8 mouse cellular contexts compared by ENCODE assay signal in genomic region chr1:88559258-88559657, GRCm38 (mm10). TPM values are rescaled to one million over a fixed set of nuclear protein-coding genes. Genes with fewer than 3 reads are reported as not detected.
A peak's percentile ranks its signal among the peaks of the same experiment; 100 is the strongest.
DNase-seq lines count a peak whose midpoint lies in the region; ATAC-seq lines count a peak whose summit lies in the region.

No protein-coding gene starts in this region.

- 14% methylated on average over 7 of the region's 7 CpGs for WGBS in heart, embryonic 16.5 days
- WGBS in embryonic facial prominence, embryonic 11.5 days = 22% methylated on average over 7 of the region's 7 CpGs
- 15% methylated on average over 7 of the region's 7 CpGs for WGBS in midbrain, embryonic 15.5 days

- H3K4me3 ChIP-seq in heart, embryonic 16.5 days (ENCODE audit: low read length) = no peak overlapping the region
- H3K4me3 ChIP-seq in embryonic facial prominence, embryonic 11.5 days (ENCODE audit: low read depth, low read length) = no peak overlapping the region
- H3K4me3 ChIP-seq in midbrain, embryonic 15.5 days = no peak overlapping the region

- no peaks in the 10 kb centered on the region for H3K27me3 ChIP-seq in heart, embryonic 16.5 days (ENCODE audit: control insufficient read depth, insufficient read depth, low read length)
- H3K27me3 ChIP-seq in embryonic facial prominence, embryonic 11.5 days (ENCODE audit: control insufficient read depth, insufficient read depth, low read length) = no peaks in the 10 kb centered on the region
- H3K27me3 ChIP-seq in midbrain, embryonic 15.5 days (replicated peaks) = no peaks in the 10 kb centered on the region

- H3K27ac ChIP-seq in heart, embryonic 16.5 days (ENCODE audit: low read length) = no peak overlapping the region
- H3K27ac ChIP-seq in embryonic facial prominence, embryonic 11.5 days (replicated peaks; ENCODE audit: low read depth, low read length) = no peak overlapping the region
- H3K27ac ChIP-seq in midbrain, embryonic 15.5 days = no peak overlapping the region

- no peaks in the 10 kb centered on the region for H3K36me3 ChIP-seq in heart, embryonic 16.5 days (ENCODE audit: control insufficient read depth, insufficient read depth)
- no peaks in the 10 kb centered on the region for H3K36me3 ChIP-seq in embryonic facial prominence, embryonic 11.5 days (replicated peaks; ENCODE audit: control insufficient read depth, insufficient read depth, low read depth, low read length)
- no peaks in the 10 kb centered on the region for H3K36me3 ChIP-seq in midbrain, embryonic 15.5 days (replicated peaks)

- no peak overlapping the region for H3K9ac ChIP-seq in heart, embryonic 16.5 days (ENCODE audit: low read length)
- H3K9ac ChIP-seq in embryonic facial prominence, embryonic 11.5 days (replicated peaks; ENCODE audit: low read length) = no peak overlapping the region
- H3K9ac ChIP-seq in midbrain, embryonic 15.5 days = no peak overlapping the region

- H3K9me3 ChIP-seq in heart, embryonic 16.5 days (replicated peaks; ENCODE audit: control insufficient read depth, low read length) = 0 out of 2 replicates have a peak, but pooled peaks cover 6% of the 10 kb centered on the region
- H3K9me3 ChIP-seq in embryonic facial prominence, embryonic 11.5 days (replicated peaks; ENCODE audit: control insufficient read depth, low read length) = no peaks in the 10 kb centered on the region
- H3K9me3 ChIP-seq in midbrain, embryonic 15.5 days = no peaks in the 10 kb centered on the region

- no peak for ATAC-seq in heart, embryonic 16.5 days (replicated peaks; ENCODE audit: extremely low read depth, insufficient read depth, low FRiP score)
- ATAC-seq in embryonic facial prominence, embryonic 11.5 days (replicated peaks; ENCODE audit: insufficient number of reproducible peaks, low FRiP score, low TSS enrichment, low read depth) = no peak
- peak; percentile 62; the same call in 1 of the 2 replicates for ATAC-seq in midbrain, embryonic 15.5 days (replicated peaks)

- H3K4me2 ChIP-seq in heart, embryonic 16.5 days (ENCODE audit: low read depth, low read length) = peak overlapping the region; percentile 17; the same call in 1 of the 2 replicates
- H3K4me2 ChIP-seq in embryonic facial prominence, embryonic 11.5 days (ENCODE audit: low read depth, low read length) = no peak overlapping the region
- no peak overlapping the region for H3K4me2 ChIP-seq in midbrain, embryonic 15.5 days

- H3K4me1 ChIP-seq in heart, embryonic 16.5 days (ENCODE audit: control insufficient read depth, insufficient read depth, low read length) = peaks cover 5% of the 10 kb centered on the region
- no peaks in the 10 kb centered on the region for H3K4me1 ChIP-seq in embryonic facial prominence, embryonic 11.5 days (ENCODE audit: control insufficient read depth, insufficient read depth, low read length)
- H3K4me1 ChIP-seq in midbrain, embryonic 15.5 days = peaks cover 7% of the 10 kb centered on the region

- no peak for DNase-seq in heart, adult 18-20 months
- DNase-seq in ZHBTc4 (ENCODE audit: low read depth, low spot score) = peak; percentile 7
- DNase-seq in embryonic facial prominence, embryonic 11.5 days (ENCODE audit: low spot score) = peak; percentile 16
- DNase-seq in urinary bladder, adult 2 months (ENCODE audit: low spot score) = no peak
- no peak for DNase-seq in right cerebral cortex, postnatal 14 days
- DNase-seq in right cerebral cortex, postnatal 36 days (ENCODE audit: low spot score in 2 of 2) = no peak

RNA-seq across cellular contexts. Expression of gene Glrp1, which starts 49.4 kb away (rescaled TPM):
- polyA plus RNA-seq in heart, embryonic 16.5 days (2015; fragmentation: Nextera tagmentation; extraction: Ambion mirVana) = 0.09 and 0.24 TPM in 2 replicates
- total RNA-seq in heart, adult 18-20 months (2021) = under 1 TPM in 1 of 2 experiments, not detected in 1; 0.17 TPM
- polyA plus RNA-seq in embryonic facial prominence, embryonic 11.5 days (2014; fragmentation: Nextera tagmentation; extraction: Ambion mirVana) = not detected in 2 replicates
- not detected in 2 replicates for polyA plus RNA-seq in midbrain, embryonic 15.5 days (2015; fragmentation: Nextera tagmentation; extraction: Ambion mirVana)
- not detected in 2 replicates for polyA plus RNA-seq in urinary bladder, adult 2 months (2012; rRNA removed)

Comparison
In these comparisons a context has a peak if more than half of its experiments do, and no peak if none do; other contexts are left out.
1. DNase-seq: peak in ZHBTc4 (single experiment) and embryonic facial prominence, embryonic 11.5 days (single experiment); none in heart, adult 18-20 months (0 of 2), urinary bladder, adult 2 months (single experiment), right cerebral cortex, postnatal 14 days (single experiment) and right cerebral cortex, postnatal 36 days (0 of 2).